Mouse (Mus musculus) left cerebral cortex, postnatal 25 days (tissue): Measurements from ENCODE around the gene Lmna. TPM values are rescaled to one million over a fixed set of nuclear protein-coding genes. Genes with fewer than 3 reads are reported as not detected.

Experiments
- DNase-seq, 2 experiments: peaks; one replicate each; pipeline ENCODE4 v3.0.0; 2022; ENCODE audit warnings: low spot score in 2 of 2, mixed read lengths in 1 of 2
- intact Hi-C: fragments of 180-260 bp; cut with DNase I; formaldehyde crosslinking; loops from one replicate; pipeline ENCODE4 v1.15.1; 2025
- microRNA-seq, 2 experiments: library from miRNA; unstranded; fragments of <30 nt; microRNA quantifications; one replicate each; pipeline ENCODE4 v1.2.0; 2022
- total RNA-seq, 2 experiments: library from RNA; stranded (reverse); gene quantifications; 2 replicates each; pipeline ENCODE4 v1.2.3; 2021

Gene Lmna
- total RNA-seq, 2 experiments from 2014 or later: 42.1 to 48.7 TPM

- peak in 1 of 2 experiments; percentile 39 for DNase-seq
- intact Hi-C loops: no loop called here
Measured at GRCm38 (mm10) chr3:88436395-88437201, 73.2 kb downstream of the Lmna start.

GRCm38 (mm10) chr3:88435515-88435914, 74.2 kb downstream of the Lmna start:
- intact Hi-C loops: no loop called here
- peak; percentile 82 to 96 for DNase-seq

Small RNA genes within 50 kb of the gene (microRNA-seq; reads per million reads assigned to microRNA genes)
- gene Mir1905 (0 reads per million in 2 experiments), gene Mir7011 (0.99 to 1.0 reads per million in 2 experiments)

Other genes starting within 250 kb of the Lmna start
- under 1 TPM; 0.37 to 0.41 TPM for gene Gm38392, start 222.7 kb downstream of the Lmna start, total RNA-seq
- 1 to 10 TPM; 3.5 to 3.7 TPM for gene Tsacc, start 213.0 kb downstream of the Lmna start, total RNA-seq
- gene Cct3, start 212.8 kb downstream of the Lmna start, total RNA-seq: 100 to 1,000 TPM; 179 to 187 TPM
- 10 to 100 TPM; 91.0 to 91.4 TPM for gene Glmp, start 184.9 kb downstream of the Lmna start, total RNA-seq
- gene Tmem79, start 173.8 kb downstream of the Lmna start, total RNA-seq: 1 to 10 TPM; 1.2 to 2.6 TPM
- gene Smg5, start 173.7 kb downstream of the Lmna start, total RNA-seq: 10 to 100 TPM; 68.4 to 77.9 TPM
- gene Paqr6, start 145.4 kb downstream of the Lmna start, total RNA-seq: 1 to 10 TPM; 4.9 to 5.2 TPM
- 1 to 10 TPM; 1.0 to 1.1 TPM for gene Bglap3, start 137.2 kb downstream of the Lmna start, total RNA-seq
- not detected for gene Bglap2, start 131.3 kb downstream of the Lmna start, total RNA-seq
- gene Bglap, start 125.5 kb downstream of the Lmna start, total RNA-seq: 1 to 10 TPM in 1 of 2 experiments, under 1 TPM in 1; 0.96 to 4.2 TPM
- 1 to 10 TPM; 5.1 to 6.2 TPM for gene Pmf1, start 99.6 kb downstream of the Lmna start, total RNA-seq
- 10 to 100 TPM; 77.4 to 79.3 TPM for gene Slc25a44, start 84.8 kb downstream of the Lmna start, total RNA-seq
- 10 to 100 TPM; 49.2 to 57.9 TPM for gene Sema4a, start 48.8 kb downstream of the Lmna start, total RNA-seq
- gene Mex3a, start 22.4 kb upstream of the Lmna start, total RNA-seq: 1 to 10 TPM; 2.8 to 3.0 TPM
- not detected for gene Rab25, start 38.3 kb upstream of the Lmna start, total RNA-seq
- gene Lamtor2, start 43.1 kb upstream of the Lmna start, total RNA-seq: 10 to 100 TPM; 96.9 to 99.5 TPM
- gene Ubqln4, start 43.8 kb upstream of the Lmna start, total RNA-seq: 100 to 1,000 TPM; 128 to 129 TPM
- gene Ssr2, start 65.9 kb upstream of the Lmna start, total RNA-seq: 100 to 1,000 TPM in 1 of 2 experiments, 10 to 100 TPM in 1; 97.7 to 106 TPM
- 100 to 1,000 TPM; 245 to 246 TPM for gene Arhgef2, start 96.0 kb upstream of the Lmna start, total RNA-seq
- gene Rxfp4, start 143.2 kb upstream of the Lmna start, total RNA-seq: not detected
- gene Khdc4, start 175.8 kb upstream of the Lmna start, total RNA-seq: 10 to 100 TPM; 54.0 to 57.1 TPM
- gene Rit1, start 206.9 kb upstream of the Lmna start, total RNA-seq: 10 to 100 TPM; 49.1 to 49.9 TPM